Mouse (Mus musculus) ES-Bruce4 (cell line): Measurements from ENCODE around the gene Ccl6. TPM values are rescaled to one million over a fixed set of nuclear protein-coding genes. Genes with fewer than 3 reads are reported as not detected.

Source experiments
- H3K27ac ChIP-seq: 2 replicates; pipeline ENCODE4 v1.5.1; 2012; ENCODE audit warnings: low read length, inconsistent platforms; ENCODE audit not compliant: insufficient read depth
- H3K27me3 ChIP-seq: 2 replicates; pipeline ENCODE4 v1.6.1; 2012; ENCODE audit warnings: mild to moderate bottlenecking, low read length, inconsistent platforms; ENCODE audit not compliant: control insufficient read depth, poor library complexity, insufficient read depth, severe bottlenecking
- H3K36me3 ChIP-seq: 2 replicates; pipeline ENCODE4 v1.6.1; 2012; ENCODE audit warnings: inconsistent platforms, mild to moderate bottlenecking, low read length, moderate library complexity; ENCODE audit not compliant: control insufficient read depth, poor library complexity, insufficient read depth, severe bottlenecking
- H3K4me1 ChIP-seq: one replicate; pipeline ENCODE4 v1.8.1; 2011; ENCODE audit warnings: low read length; ENCODE audit not compliant: control insufficient read depth, insufficient read depth
- H3K4me3 ChIP-seq: 2 replicates; pipeline ENCODE4 v1.5.1; 2011; ENCODE audit warnings: low read depth, mild to moderate bottlenecking, low read length
- H3K9ac ChIP-seq: 2 replicates; pipeline ENCODE4 v1.6.1; 2012; ENCODE audit warnings: low read depth, mild to moderate bottlenecking, inconsistent platforms; ENCODE audit not compliant: poor library complexity, severe bottlenecking
- H3K9me3 ChIP-seq: replicated peaks from 2 replicates; pipeline ENCODE4 v1.6.1; 2012; ENCODE audit warnings: mild to moderate bottlenecking, low read length, inconsistent platforms; ENCODE audit not compliant: control insufficient read depth, poor library complexity, insufficient read depth, severe bottlenecking
- CTCF ChIP-seq: IDR thresholded peaks from one replicate; pipeline ENCODE4 v1.8.1; 2011; ENCODE audit warnings: low read depth, low read length
- EP300 ChIP-seq: IDR thresholded peaks from 2 replicates; pipeline ENCODE4 v1.6.1; 2011; ENCODE audit warnings: low read depth, low read length; ENCODE audit not compliant: insufficient read depth
- POLR2A ChIP-seq: IDR thresholded peaks from one replicate; pipeline ENCODE4 v1.8.1; 2011; ENCODE audit warnings: low read length; ENCODE audit not compliant: insufficient read depth
- polyA plus RNA-seq: library from polyadenylated mRNA; stranded (reverse); fragments of >200 nt; gene quantifications from 2 replicates; pipeline ENCODE4 v1.2.4, GENCODE M21; 2011; ENCODE audit warnings: low read depth; ENCODE audit not compliant: missing spikeins, insufficient read depth, insufficient read length

The Ccl6 gene
- polyA plus RNA-seq, 1 experiment, result not detected

DNA sequence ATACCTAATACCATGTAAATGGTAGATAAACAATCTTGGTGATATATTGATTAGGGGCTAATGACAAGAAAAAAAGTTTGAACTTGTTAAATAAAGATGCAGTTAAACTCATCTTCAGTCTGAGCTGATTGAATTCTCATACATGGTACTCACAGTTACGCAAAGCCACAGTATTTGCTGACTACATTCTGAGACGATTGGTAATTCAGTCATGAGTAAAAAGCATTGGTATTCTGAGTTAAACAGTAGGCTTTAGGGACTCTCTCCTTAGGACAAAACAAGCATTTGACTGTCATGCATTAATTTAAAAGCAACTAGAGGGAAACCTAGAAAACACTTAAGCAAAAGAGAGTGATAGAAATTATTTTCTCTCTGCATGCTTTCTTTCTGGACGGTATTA lies 30.7 kb upstream of the Ccl6 start:
- Histone ChIP-seq H3K36me3 (no peaks in the 10 kb centered on the region), H3K9ac (no peak overlapping the region), H3K9me3 (no peaks in the 10 kb centered on the region), H3K27me3 (no peaks in the 10 kb centered on the region), H3K4me1 (no peaks in the 10 kb centered on the region), H3K4me3 (no peak overlapping the region), H3K27ac (no peak overlapping the region)
- TF ChIP-seq CTCF, result no peak
- no peak for TF ChIP-seq EP300
- TF ChIP-seq POLR2A, result no peak

DNA sequence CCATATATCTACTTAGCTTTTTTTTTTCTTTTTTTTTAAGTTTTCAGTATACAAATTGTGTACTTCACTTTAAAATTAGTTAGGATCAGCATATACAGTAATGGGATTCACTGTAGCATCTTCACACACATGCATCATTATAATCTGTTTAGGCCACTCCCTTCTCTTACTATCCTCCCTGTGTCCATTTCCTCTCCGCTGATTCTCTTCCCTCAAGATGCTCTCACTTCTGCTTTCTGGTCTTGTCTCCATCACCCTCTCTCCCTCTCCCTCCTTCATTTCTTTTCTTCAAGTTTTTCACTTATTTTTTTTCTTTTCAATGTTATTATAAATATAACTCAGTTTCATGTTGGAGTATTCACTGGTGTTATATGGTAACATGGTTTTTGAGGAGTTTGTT lies 26.1 kb upstream of the Ccl6 start:
- no peaks in the 10 kb centered on the region for H3K27me3 ChIP-seq
- no peak overlapping the region for H3K9ac ChIP-seq
- no peaks in the 10 kb centered on the region for H3K4me1 ChIP-seq
- no peak overlapping the region for H3K4me3 ChIP-seq
- H3K9me3 ChIP-seq, result no peaks in the 10 kb centered on the region
- TF ChIP-seq EP300 (no peak), POLR2A (no peak), CTCF (no peak)
- no peak overlapping the region for H3K27ac ChIP-seq
- no peaks in the 10 kb centered on the region for H3K36me3 ChIP-seq

GRCm38 (mm10) chr11:83618238-83618637 lies 25.4 kb upstream of the Ccl6 start:
- H3K9ac ChIP-seq, result no peak overlapping the region
- H3K27ac ChIP-seq, result no peak overlapping the region
- no peaks in the 10 kb centered on the region for H3K9me3 ChIP-seq
- no peak for TF ChIP-seq POLR2A
- TF ChIP-seq CTCF, result no peak
- TF ChIP-seq EP300, result no peak
- H3K4me3 ChIP-seq, result no peak overlapping the region
- no peaks in the 10 kb centered on the region for H3K4me1 ChIP-seq
- H3K27me3 ChIP-seq, result no peaks in the 10 kb centered on the region
- H3K36me3 ChIP-seq, result no peaks in the 10 kb centered on the region

DNA sequence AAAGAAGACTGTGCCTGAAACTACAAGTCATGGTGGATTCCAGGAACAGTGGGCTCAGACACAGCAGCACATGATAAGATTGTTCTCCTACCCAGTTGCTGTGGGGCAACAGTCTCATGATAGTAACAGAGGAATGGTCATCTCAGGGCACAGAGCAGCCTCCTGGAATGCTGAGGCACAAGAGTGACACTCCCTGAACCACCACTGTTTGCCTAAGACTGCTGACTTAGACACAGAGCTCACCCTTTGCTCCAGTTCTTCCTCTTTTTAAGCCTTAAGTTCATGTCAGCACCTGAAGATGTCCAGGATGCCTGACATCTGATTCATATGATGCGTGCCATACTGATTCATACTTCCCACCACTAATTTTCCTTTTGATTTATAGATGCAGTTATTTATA lies 23.7 kb upstream of the Ccl6 start:
- Histone ChIP-seq H3K4me3 (no peak overlapping the region), H3K36me3 (no peaks in the 10 kb centered on the region), H3K9ac (no peak overlapping the region), H3K9me3 (no peaks in the 10 kb centered on the region), H3K27me3 (no peaks in the 10 kb centered on the region), H3K27ac (no peak overlapping the region), H3K4me1 (no peaks in the 10 kb centered on the region)
- no peak for TF ChIP-seq CTCF
- TF ChIP-seq EP300, result no peak
- no peak for TF ChIP-seq POLR2A

GRCm38 (mm10) chr11:83610900-83611299 lies 18.0 kb upstream of the Ccl6 start:
- Histone ChIP-seq H3K36me3 (no peaks in the 10 kb centered on the region), H3K4me1 (no peaks in the 10 kb centered on the region), H3K9ac (no peak overlapping the region), H3K27ac (no peak overlapping the region), H3K27me3 (no peaks in the 10 kb centered on the region), H3K9me3 (no peaks in the 10 kb centered on the region), H3K4me3 (no peak overlapping the region)
- TF ChIP-seq POLR2A (no peak), EP300 (no peak), CTCF (no peak)

DNA sequence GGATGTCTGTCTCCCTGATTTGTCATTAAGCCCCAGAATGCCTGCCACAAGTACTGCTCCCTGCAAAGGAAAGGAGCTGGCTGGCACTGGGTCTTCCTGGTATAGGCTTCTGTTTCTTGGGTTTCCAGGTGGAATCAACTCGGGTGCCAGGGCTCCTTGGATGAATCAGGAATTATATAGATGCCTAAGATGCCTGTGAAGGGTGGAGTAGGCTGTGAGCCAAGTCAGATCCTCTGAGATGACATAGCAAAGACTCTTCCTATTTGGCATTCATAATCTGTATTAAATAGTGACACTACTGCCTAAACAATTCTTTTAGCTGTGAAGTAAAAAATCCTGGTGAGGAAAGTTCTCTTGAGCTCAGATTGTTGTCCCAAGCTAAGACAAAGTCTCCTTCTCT lies 13.5 kb upstream of the Ccl6 start:
- Histone ChIP-seq H3K4me3 (no peak overlapping the region), H3K27me3 (no peaks in the 10 kb centered on the region), H3K27ac (no peak overlapping the region), H3K9me3 (no peaks in the 10 kb centered on the region), H3K4me1 (no peaks in the 10 kb centered on the region), H3K36me3 (no peaks in the 10 kb centered on the region), H3K9ac (no peak overlapping the region)
- no peak for TF ChIP-seq CTCF
- TF ChIP-seq POLR2A, result no peak
- no peak for TF ChIP-seq EP300

- TF ChIP-seq EP300 (no peak), POLR2A (no peak), CTCF (no peak)
- no peaks in the 10 kb centered on the region for H3K9me3 ChIP-seq
- no peaks in the 10 kb centered on the region for H3K4me1 ChIP-seq
- no peak overlapping the region for H3K27ac ChIP-seq
- no peak overlapping the region for H3K4me3 ChIP-seq
- H3K36me3 ChIP-seq, result no peaks in the 10 kb centered on the region
- H3K9ac ChIP-seq, result no peak overlapping the region
- H3K27me3 ChIP-seq, result no peaks in the 10 kb centered on the region
These were observed 12.6 kb upstream of the Ccl6 start for GRCm38 (mm10) chr11:83605535-83605934.
